15 mouse cellular contexts compared by ENCODE assay signal in the genomic region with DNA sequence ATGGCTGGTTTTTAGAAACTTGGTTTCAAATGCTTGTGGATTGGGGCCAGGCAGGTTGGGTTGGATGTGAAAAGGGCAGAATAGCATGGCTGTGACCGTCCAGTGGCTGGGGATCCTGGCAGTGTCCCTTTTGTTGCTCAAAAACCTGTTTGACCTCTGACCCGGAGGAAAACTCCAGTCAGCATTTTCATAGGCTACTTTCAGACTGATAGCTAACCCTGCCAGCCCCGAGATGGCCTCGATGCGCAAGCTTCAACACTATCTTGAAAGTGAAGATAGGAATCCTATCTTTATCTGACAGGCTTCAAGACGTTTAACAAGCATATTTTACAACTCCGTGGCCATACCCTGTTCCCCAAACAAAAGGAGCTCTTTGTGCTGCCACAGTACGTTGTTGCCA. TPM values are rescaled to one million over a fixed set of nuclear protein-coding genes. Genes with fewer than 3 reads are reported as not detected.
DNase-seq lines count a peak whose midpoint lies in the region; ATAC-seq and TF ChIP-seq lines count a peak whose summit lies in the region.
"Had no signal": no experiment of that assay in that cellular context is flagged by ENCODE, and none has a peak within 500 bp of the region (broad histone marks: within the 10 kb centered on the region; RNA-seq: fewer than 3 reads in every experiment).

No protein-coding gene starts in this region.

- no peak for ATAC-seq in forebrain, embryonic 13.5 days
- no peak for ATAC-seq in forebrain, postnatal 0 days
- peak; percentile 37; the same call in 1 of the 2 replicates for ATAC-seq in G1E (ENCODE audit: extremely low read depth, insufficient number of reproducible peaks, low FRiP score, poor library complexity, severe bottlenecking)
- no peak for ATAC-seq in midbrain, embryonic 16.5 days

- H3K36me3 ChIP-seq in forebrain, embryonic 13.5 days (ENCODE audit: poor library complexity, severe bottlenecking) = peaks cover 54% of the 10 kb centered on the region
- H3K36me3 ChIP-seq in forebrain, postnatal 0 days (ENCODE audit: insufficient read depth) = peaks cover 38% of the 10 kb centered on the region
- peaks cover 60% of the 10 kb centered on the region for H3K36me3 ChIP-seq in G1E (replicated peaks)
- peaks cover 16% of the 10 kb centered on the region; the same call in 1 of the 2 replicates for H3K36me3 ChIP-seq in midbrain, embryonic 16.5 days (ENCODE audit: control insufficient read depth, insufficient read depth, low read length)

- no peak overlapping the region for H3K4me3 ChIP-seq in forebrain, embryonic 13.5 days
- no peak overlapping the region for H3K4me3 ChIP-seq in forebrain, postnatal 0 days (ENCODE audit: low read depth, low read length)
- no peak overlapping the region for H3K4me3 ChIP-seq in layer of hippocampus, adult 2 months
- H3K4me3 ChIP-seq in G1E (ENCODE audit: low read depth, low read length) = no peak overlapping the region
- H3K4me3 ChIP-seq in midbrain, embryonic 16.5 days (ENCODE audit: low read depth, low read length) = no peak overlapping the region
- H3K4me3 ChIP-seq: lung, embryonic 15.5 days; myocyte had no signal

- H3K4me2 ChIP-seq in forebrain, embryonic 13.5 days = no peak overlapping the region
- H3K4me2 ChIP-seq in forebrain, postnatal 0 days (ENCODE audit: low read depth) = no peak overlapping the region
- no peak overlapping the region for H3K4me2 ChIP-seq in midbrain, embryonic 16.5 days (ENCODE audit: low read length)

- no peaks in the 10 kb centered on the region for H3K9me3 ChIP-seq in forebrain, embryonic 13.5 days (replicated peaks)
- H3K9me3 ChIP-seq in forebrain, postnatal 0 days (ENCODE audit: low read length) = no peaks in the 10 kb centered on the region
- no peaks in the 10 kb centered on the region for H3K9me3 ChIP-seq in G1E (replicated peaks)
- no peaks in the 10 kb centered on the region for H3K9me3 ChIP-seq in midbrain, embryonic 16.5 days (replicated peaks; ENCODE audit: control insufficient read depth, low read length, poor library complexity, severe bottlenecking)
- H3K9me3 ChIP-seq: lung, embryonic 15.5 days had no signal

- no peak for DNase-seq in forebrain, postnatal 0 days
- no peak for DNase-seq in layer of hippocampus, adult 2 months (ENCODE audit: low spot score in 2 of 2)
- DNase-seq in layer of hippocampus, adult 9-10 months (ENCODE audit: low spot score) = no peak
- peak; percentile 53 for DNase-seq in G1E (ENCODE audit: low spot score)
- no peak for DNase-seq in spleen, adult 12 weeks (ENCODE audit: low spot score)
- no peak for DNase-seq in testis, postnatal 14 days (ENCODE audit: low spot score)
- DNase-seq: adrenal gland, adult 8-10 months; cerebellum, adult 2 months; gastrocnemius, postnatal 14 days; kidney, adult 18-20 months; kidney, postnatal 36 days had no signal

- 0 out of 2 replicates have a peak overlapping the region, but pooled peaks have one; percentile 2 for H3K27ac ChIP-seq in forebrain, embryonic 13.5 days
- H3K27ac ChIP-seq in forebrain, postnatal 0 days (ENCODE audit: low read depth, low read length) = no peak overlapping the region
- peak overlapping the region; percentile 55; the same call in 1 of the 2 replicates for H3K27ac ChIP-seq in layer of hippocampus, adult 2 months
- 0 out of 2 replicates have a peak overlapping the region, but pooled peaks have one; percentile 65 for H3K27ac ChIP-seq in midbrain, embryonic 16.5 days (ENCODE audit: low read length)

- H3K9ac ChIP-seq in forebrain, embryonic 13.5 days = no peak overlapping the region
- H3K9ac ChIP-seq in forebrain, postnatal 0 days = no peak overlapping the region
- no peak overlapping the region for H3K9ac ChIP-seq in midbrain, embryonic 16.5 days (ENCODE audit: low read depth, low read length)
- H3K9ac ChIP-seq: lung, embryonic 15.5 days had no signal

- H3K27me3 ChIP-seq in forebrain, embryonic 13.5 days = no peaks in the 10 kb centered on the region
- H3K27me3 ChIP-seq in forebrain, postnatal 0 days (ENCODE audit: insufficient read depth, low read length) = no peaks in the 10 kb centered on the region
- peaks cover 2% of the 10 kb centered on the region for H3K27me3 ChIP-seq in G1E (ENCODE audit: insufficient read depth, low read length)
- no peaks in the 10 kb centered on the region for H3K27me3 ChIP-seq in midbrain, embryonic 16.5 days (ENCODE audit: control insufficient read depth, insufficient read depth, low read depth, low read length)
- H3K27me3 ChIP-seq: lung, embryonic 15.5 days had no signal

- no peak for TF ChIP-seq CTCF in forebrain, postnatal 0 days (IDR thresholded peaks at IDR 0.05; ENCODE audit: low read depth)
- TF ChIP-seq CTCF in layer of hippocampus, adult 2 months (conservative IDR thresholded peaks at IDR 0.05) = no peak
- no peak for TF ChIP-seq CTCF in G1E (IDR thresholded peaks at IDR 0.05; ENCODE audit: low read depth, low read length)

- 62% methylated on average over 8 of the region's 8 CpGs for WGBS in forebrain, embryonic 13.5 days
- WGBS in forebrain, postnatal 0 days = 67% methylated on average over 8 of the region's 8 CpGs
- 60% methylated on average over 8 of the region's 8 CpGs for WGBS in midbrain, embryonic 16.5 days

- H3K4me1 ChIP-seq in forebrain, embryonic 13.5 days = peaks cover 13% of the 10 kb centered on the region
- H3K4me1 ChIP-seq in forebrain, postnatal 0 days (ENCODE audit: insufficient read depth) = 0 out of 2 replicates have a peak, but pooled peaks cover 5% of the 10 kb centered on the region
- H3K4me1 ChIP-seq in G1E (ENCODE audit: insufficient read depth, low read depth, low read length) = peaks cover 88% of the 10 kb centered on the region
- peaks cover 10% of the 10 kb centered on the region for H3K4me1 ChIP-seq in midbrain, embryonic 16.5 days (ENCODE audit: control insufficient read depth, insufficient read depth, low read length)
- H3K4me1 ChIP-seq: lung, embryonic 15.5 days had no signal

RNA-seq across cellular contexts. Expression of gene Slc2a1, which starts 28.8 kb away (rescaled TPM):
- 95.4 and 96.2 TPM in 2 replicates for polyA plus RNA-seq in forebrain, embryonic 13.5 days (2015; fragmentation: Nextera tagmentation; extraction: Ambion mirVana)
- 53.6 and 64.8 TPM in 2 replicates for total RNA-seq in forebrain, postnatal 0 days (2014; rRNA removed)
- 41.4 and 43.1 TPM in 2 replicates for polyA plus RNA-seq in forebrain, postnatal 0 days (2015; fragmentation: Nextera tagmentation; extraction: Ambion mirVana)
- 10 to 100 TPM; 94.5 to 96.4 TPM for total RNA-seq in layer of hippocampus, adult 2 months (2021)
- total RNA-seq in G1E (2014; fragmentation: Nextera tagmentation) (142 and 165 TPM in 2 replicates), G1E (2017) (173 and 176 TPM in 2 replicates)
- polyA plus RNA-seq in G1E (2012) = 68.8 and 85.2 TPM in 2 replicates
- 90.7 and 91.6 TPM in 2 replicates for polyA plus RNA-seq in midbrain, embryonic 16.5 days (2015; fragmentation: Nextera tagmentation; extraction: Ambion mirVana)

RNA-seq across cellular contexts. Expression of gene Zfp691, which starts 36.7 kb away (rescaled TPM):
- 9.1 and 9.3 TPM in 2 replicates for polyA plus RNA-seq in forebrain, embryonic 13.5 days (2015; fragmentation: Nextera tagmentation; extraction: Ambion mirVana)
- 6.5 and 7.2 TPM in 2 replicates for total RNA-seq in forebrain, postnatal 0 days (2014; rRNA removed)
- polyA plus RNA-seq in forebrain, postnatal 0 days (2015; fragmentation: Nextera tagmentation; extraction: Ambion mirVana) = 1.2 and 2.2 TPM in 2 replicates
- 1 to 10 TPM; 6.1 to 6.5 TPM for total RNA-seq in layer of hippocampus, adult 2 months (2021)
- 29.7 and 50.3 TPM in 2 replicates for total RNA-seq in G1E (2014; fragmentation: Nextera tagmentation)
- 6.7 and 7.7 TPM in 2 replicates for total RNA-seq in G1E (2017)
- polyA plus RNA-seq in G1E (2012) = 14.4 and 17.2 TPM in 2 replicates
- 4.0 and 6.1 TPM in 2 replicates for polyA plus RNA-seq in midbrain, embryonic 16.5 days (2015; fragmentation: Nextera tagmentation; extraction: Ambion mirVana)

RNA-seq across cellular contexts. Expression of gene Ermap, which starts 52.5 kb away (rescaled TPM):
- polyA plus RNA-seq in forebrain, embryonic 13.5 days (2015; fragmentation: Nextera tagmentation; extraction: Ambion mirVana) = 0.87 and 2.1 TPM in 2 replicates
- 0.15 and 0.33 TPM in 2 replicates for total RNA-seq in forebrain, postnatal 0 days (2014; rRNA removed)
- polyA plus RNA-seq in forebrain, postnatal 0 days (2015; fragmentation: Nextera tagmentation; extraction: Ambion mirVana) = 0.24 and 0.36 TPM in 2 replicates
- under 1 TPM; 0.32 to 0.44 TPM for total RNA-seq in layer of hippocampus, adult 2 months (2021)
- total RNA-seq in G1E (2014; fragmentation: Nextera tagmentation) (249 and 348 TPM in 2 replicates), G1E (2017) (81.1 and 96.0 TPM in 2 replicates)
- polyA plus RNA-seq in G1E (2012) = 47.4 and 62.9 TPM in 2 replicates
- 0.14 and 0.52 TPM in 2 replicates for polyA plus RNA-seq in midbrain, embryonic 16.5 days (2015; fragmentation: Nextera tagmentation; extraction: Ambion mirVana)

RNA-seq across cellular contexts. Expression of gene Svbp, which starts 57.8 kb away (rescaled TPM):
- polyA plus RNA-seq in forebrain, embryonic 13.5 days (2015; fragmentation: Nextera tagmentation; extraction: Ambion mirVana) = 212 and 215 TPM in 2 replicates
- total RNA-seq in forebrain, postnatal 0 days (2014; rRNA removed) = 124 and 139 TPM in 2 replicates
- polyA plus RNA-seq in forebrain, postnatal 0 days (2015; fragmentation: Nextera tagmentation; extraction: Ambion mirVana) = 227 and 298 TPM in 2 replicates
- 10 to 100 TPM; 13.9 to 16.6 TPM for total RNA-seq in layer of hippocampus, adult 2 months (2021)
- total RNA-seq in G1E (2014; fragmentation: Nextera tagmentation) (47.3 and 63.2 TPM in 2 replicates), G1E (2017) (119 and 190 TPM in 2 replicates)
- polyA plus RNA-seq in G1E (2012) = 515 and 560 TPM in 2 replicates
- polyA plus RNA-seq in midbrain, embryonic 16.5 days (2015; fragmentation: Nextera tagmentation; extraction: Ambion mirVana) = 220 and 230 TPM in 2 replicates

Comparison
In these comparisons a context has a peak if more than half of its experiments do, and no peak if none do; other contexts are left out.
1. RNA of gene Ermap, which starts 52.5 kb away (polyA plus RNA-seq): 47.4 to 62.9 TPM in G1E; 0.87 to 2.1 TPM in forebrain, embryonic 13.5 days, 0.24 to 0.36 TPM in forebrain, postnatal 0 days and 0.14 to 0.52 TPM in midbrain, embryonic 16.5 days; every median in the first group is over 10 times any median in the second.